Mouse (Mus musculus) embryonic fibroblast, embryonic 13.5 days (primary cell): ENCODE measurements around the gene Fam3c.

Experiments used
- CTCF ChIP-seq: IDR thresholded peaks from 2 replicates; pipeline ENCODE4 v1.5.1; 2011; ENCODE audit warnings: mild to moderate bottlenecking, control low read depth, low read length, moderate library complexity, borderline replicate concordance; ENCODE audit not compliant: insufficient read depth
- POLR2A ChIP-seq: IDR thresholded peaks from 2 replicates; pipeline ENCODE4 v1.6.1; 2011; ENCODE audit warnings: low read depth, mild to moderate bottlenecking, control low read depth, low read length, moderate library complexity

DNA sequence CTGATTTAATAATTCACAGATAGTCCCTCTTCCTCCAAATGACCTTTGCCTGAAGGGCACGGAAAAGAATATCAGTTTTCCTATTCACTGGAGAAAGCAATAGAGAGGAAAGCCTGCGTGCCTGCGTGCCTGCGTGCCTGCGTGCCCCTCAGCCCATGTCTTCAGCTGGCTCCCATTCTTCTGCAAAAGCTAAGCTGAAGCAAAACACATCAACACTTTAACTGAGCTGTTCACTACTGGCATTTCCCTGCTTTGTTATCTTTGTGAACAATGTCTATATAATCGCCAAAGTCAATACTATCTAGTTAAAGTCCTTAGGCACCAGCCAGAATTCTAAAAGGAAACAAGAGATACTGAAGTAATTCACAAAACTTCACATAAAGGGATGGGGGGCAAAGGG lies 11.6 kb downstream of the Fam3c start:
- TF ChIP-seq CTCF, result no peak
- TF ChIP-seq POLR2A, result no peak
